Mouse (Mus musculus) liver, embryonic 18 days (tissue): ENCODE measurements around the gene Ctnna2. TPM values are rescaled to one million over a fixed set of nuclear protein-coding genes. Genes with fewer than 3 reads are reported as not detected.

Experiments used
- polyA plus RNA-seq: library from polyadenylated mRNA; depleted of rRNA; stranded (reverse); fragments of >200 nt; gene quantifications from 2 replicates; pipeline ENCODE4 v1.2.3, GENCODE M21; 2012; rRNA removed

The Ctnna2 gene
- polyA plus RNA-seq = 0.02 and 0.03 TPM in 2 replicates

GRCm38 (mm10) chr6:77979241-77979961, at the start of gene Ctnna2:
Ctnna2 (minus strand) TSS chr6:77979699.

DNA sequence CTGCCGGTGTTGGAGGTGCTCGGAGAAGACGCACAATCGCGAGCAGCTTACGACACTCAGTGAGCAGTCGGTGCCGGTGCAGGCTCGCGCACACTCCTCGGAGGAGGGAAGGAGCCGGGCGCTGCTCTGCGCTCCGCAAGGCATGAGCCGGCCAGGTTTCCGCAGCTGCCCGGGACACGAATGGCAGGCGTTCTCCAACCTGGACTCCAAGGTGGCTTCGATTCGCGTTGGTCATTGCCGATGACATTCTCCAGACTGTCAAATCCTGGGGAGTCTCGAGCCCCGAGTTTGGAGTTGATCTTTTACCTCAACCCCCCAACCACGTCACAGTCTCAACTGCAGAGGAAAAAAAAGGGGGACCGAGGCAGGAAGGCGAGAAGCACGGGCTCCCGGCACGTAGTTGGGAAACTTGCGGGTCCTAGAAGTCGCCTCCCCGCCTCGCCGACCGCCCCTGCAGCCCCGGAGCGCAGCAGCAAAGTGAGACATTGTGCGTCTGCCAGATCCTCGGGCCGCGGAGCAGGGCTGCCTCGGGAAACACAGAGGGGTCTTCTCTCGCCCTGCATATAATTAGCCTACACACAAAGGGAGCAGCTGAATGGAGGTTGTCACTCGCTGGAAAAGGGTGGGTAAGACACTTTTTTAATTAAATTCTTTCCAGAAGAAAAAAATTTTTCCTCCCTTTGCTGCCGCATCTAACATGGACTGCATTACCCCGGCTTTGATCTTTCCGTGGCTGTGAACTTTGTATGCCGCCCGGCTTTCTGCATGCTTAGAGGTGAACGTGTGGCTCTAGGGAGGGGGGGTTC, 736.7 kb downstream of the Ctnna2 start, which contains the start of gene Lrrtm1:
Gene Lrrtm1, plus strand, starts transcription at position 89 of the 806 bp plus-strand sequence.

